Mouse (Mus musculus): ENCODE data around the gene Olfr530.

Olfr530 gene

GRCm38 (mm10) chr7:140376231-140376630 lies at the start of gene Olfr530:
Olfr530 (minus strand) TSS chr7:140376331.
- DNase-seq (ENCODE audit: low spot score) = no peak

GRCm38 (mm10) chr7:140421539-140421938 lies 45.4 kb upstream of the Olfr530 start, which contains the start of gene Olfr532:
Olfr532 (minus strand) TSS chr7:140421639.
- DNase-seq (ENCODE audit: low spot score) = no peak

DNA sequence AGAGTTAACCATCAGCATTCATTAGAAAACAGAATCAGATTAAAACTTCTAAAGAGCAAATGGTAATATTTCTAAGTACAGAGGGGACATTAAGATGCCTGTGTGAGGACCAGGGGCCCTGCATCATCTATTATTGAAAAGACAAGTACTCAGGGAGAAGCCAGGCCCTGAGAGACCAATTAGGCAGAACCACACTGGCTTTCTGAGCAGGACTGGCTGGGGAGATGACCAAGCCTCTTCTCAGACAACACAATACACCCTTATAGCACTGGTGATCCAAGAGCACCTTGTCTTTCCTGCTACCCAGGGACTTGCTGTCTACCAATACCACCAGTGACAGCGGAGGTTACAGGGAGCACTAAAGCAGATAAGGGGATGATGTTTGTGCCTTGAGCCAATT lies 26.7 kb upstream of the Olfr530 start, which contains the start of gene Olfr531:
TSS of gene Olfr531 (minus strand) at position 101 of the 400 bp plus-strand sequence.
- no peak for DNase-seq (ENCODE audit: low spot score)

GRCm38 (mm10) chr7:140376911-140377310 lies 780 bp upstream of the Olfr530 start:
- no peak for DNase-seq (ENCODE audit: low spot score)

DNA sequence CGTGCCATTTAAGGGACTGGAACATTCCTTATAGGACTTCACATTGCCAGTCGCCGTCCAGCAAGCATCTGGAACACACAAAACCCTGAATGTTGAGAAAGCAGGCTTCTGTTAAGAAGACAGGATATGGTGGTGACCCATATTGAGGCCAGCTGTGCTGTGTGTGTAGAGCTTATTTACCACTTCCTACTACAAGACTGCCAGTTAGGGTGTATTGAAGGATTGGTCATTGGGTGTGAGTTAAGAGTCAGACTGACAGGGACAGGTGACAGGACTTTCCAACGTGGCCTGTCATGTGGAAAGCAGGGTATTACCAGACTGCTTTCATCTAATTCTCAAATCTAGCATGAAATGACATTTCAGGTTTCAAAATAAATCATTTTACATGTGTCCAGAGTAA lies 1.8 kb downstream of the Olfr530 start:
- no peak for DNase-seq (ENCODE audit: low spot score)

DNA sequence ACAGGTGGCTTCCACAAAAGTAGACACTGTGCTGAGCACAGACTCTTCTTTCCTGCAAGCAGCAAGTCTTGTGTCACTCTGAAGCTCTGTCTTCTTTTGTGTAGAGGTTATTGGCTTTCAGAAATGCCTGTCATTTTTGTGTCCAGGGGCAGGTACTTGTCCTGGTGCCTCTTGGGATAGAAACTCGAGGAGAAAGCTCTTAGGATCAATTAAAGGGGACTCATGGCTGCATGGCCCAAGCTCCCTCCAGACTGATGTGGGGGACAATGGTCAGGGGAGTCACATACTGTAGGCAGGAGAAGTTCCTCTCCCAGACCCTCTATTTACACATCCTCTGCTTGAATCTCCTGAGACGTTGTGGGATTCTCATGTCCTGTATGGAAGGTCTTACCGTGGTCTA lies 14.6 kb downstream of the Olfr530 start, which contains the start of gene Olfr60:
TSS of gene Olfr60 (minus strand) at position 101 of the 400 bp plus-strand sequence.
- DNase-seq (ENCODE audit: low spot score) = no peak

- no peak for DNase-seq (ENCODE audit: low spot score)
These were observed 42.4 kb downstream of the Olfr530 start, which contains the start of gene Olfr527 for GRCm38 (mm10) chr7:140333717-140334116. Olfr527 (plus strand) TSS chr7:140334017.

DNA sequence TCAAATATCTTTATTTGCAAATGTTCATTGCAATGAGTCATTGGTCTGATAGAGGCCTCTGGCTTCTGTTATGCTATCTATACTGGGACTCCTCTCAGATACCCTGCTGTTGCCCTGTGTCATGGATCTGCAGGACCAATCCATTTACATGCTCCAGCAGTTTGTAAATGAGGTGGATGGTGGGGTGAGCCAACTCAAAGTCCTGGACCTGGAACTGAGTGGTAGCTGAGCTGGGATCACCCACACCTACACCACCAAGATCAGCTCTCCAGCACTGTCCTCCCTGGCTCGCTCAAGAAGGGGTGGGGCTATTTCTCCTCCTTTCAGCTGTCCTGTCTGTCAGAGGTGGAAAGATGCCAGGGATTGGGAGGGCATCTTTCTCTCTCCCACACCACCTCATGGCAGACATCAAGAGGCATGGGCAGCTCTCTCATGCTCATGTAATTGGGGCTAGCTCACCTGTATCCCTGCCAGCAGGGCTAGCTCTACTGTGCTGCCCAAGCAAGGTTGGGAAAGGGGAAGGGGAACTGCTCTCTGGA lies 46.3 kb downstream of the Olfr530 start:
- no peak for DNase-seq (ENCODE audit: low spot score)
